Mouse (Mus musculus) lung, adult 2 months (tissue): ENCODE measurements around the gene St7. TPM values are rescaled to one million over a fixed set of nuclear protein-coding genes. Genes with fewer than 3 reads are reported as not detected.

ENCODE experiments used
- DNase-seq: peaks from one replicate; pipeline ENCODE4 v3.0.0; 2022
- H3K4me1 ChIP-seq: fragments of 200-500 bp; 2 replicates; pipeline ENCODE4 v1.6.1; 2011; ENCODE audit warnings: low read length; ENCODE audit not compliant: control insufficient read depth, insufficient read depth
- H3K4me3 ChIP-seq: fragments of 200-500 bp; replicated peaks from 2 replicates; pipeline ENCODE3; 2011; ENCODE audit warnings: low read depth, mild to moderate bottlenecking, control low read depth, low read length; ENCODE audit errors: extremely low read depth
- CTCF ChIP-seq: fragments of 200-500 bp; IDR thresholded peaks from 2 replicates; pipeline ENCODE4 v1.5.1; 2011; ENCODE audit warnings: mild to moderate bottlenecking, low read length, control low read depth; ENCODE audit not compliant: insufficient read depth
- POLR2A ChIP-seq: fragments of 200-500 bp; IDR thresholded peaks from 2 replicates; pipeline ENCODE4 v1.6.1; 2011; ENCODE audit warnings: low read depth, mild to moderate bottlenecking, control low read depth, low read length, borderline replicate concordance; ENCODE audit errors: extremely low read depth
- WGBS: fragments of 180-500 bp; shearing (Covaris S2); methylation state at CpG from one replicate; pipeline ENCODE4 v1.1.7; 2018; 5-methylcytosine and 5-hydroxymethylcytosine counted together
- polyA plus RNA-seq: library from polyadenylated mRNA; depleted of rRNA; stranded (reverse); fragments of >200 nt; gene quantifications from 2 replicates; pipeline ENCODE4 v1.2.3, GENCODE M21; 2012

St7 gene
- polyA plus RNA-seq, 1 experiment: 9.9 TPM

- TF ChIP-seq POLR2A (no peak), CTCF (no peak)
- Histone ChIP-seq H3K4me3 (no peak overlapping the region), H3K4me1 (no peaks in the 10 kb centered on the region)
- 48% methylated on average over 1 of the region's 1 CpGs for WGBS
- no peak for DNase-seq
These were observed 175.1 kb downstream of the St7 start for GRCm38 (mm10) chr6:17867796-17868195.

DNA sequence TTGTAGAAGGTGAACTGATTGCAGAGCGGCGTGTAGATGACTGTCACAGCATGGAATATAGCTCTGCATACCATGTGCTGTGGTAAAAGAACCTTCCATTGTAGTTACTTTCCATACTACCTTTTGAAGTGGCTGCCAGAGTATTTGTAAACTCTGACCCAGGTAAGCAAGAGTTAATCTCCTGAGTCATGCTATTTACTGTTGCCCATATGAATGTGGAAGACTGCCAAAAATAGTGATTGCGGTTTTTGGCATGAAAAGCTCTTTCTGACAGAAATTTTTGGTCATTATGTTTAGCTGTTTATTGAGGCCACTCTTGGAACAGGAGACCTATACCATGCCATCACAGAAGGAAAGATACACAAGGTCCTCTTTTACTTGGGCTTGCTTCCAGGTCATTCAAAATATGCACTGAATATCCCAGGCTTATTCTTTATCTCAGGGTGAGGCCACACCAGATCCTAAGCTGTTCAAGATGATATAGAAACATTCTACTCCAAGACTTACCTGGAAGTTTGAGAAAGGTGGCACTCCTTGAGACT, 179.2 kb downstream of the St7 start:
- H3K4me1 ChIP-seq: no peaks in the 10 kb centered on the region
- 69% methylated on average over 3 of the region's 3 CpGs for WGBS
- no peak for DNase-seq
- no peak for TF ChIP-seq POLR2A
- no peak for TF ChIP-seq CTCF
- no peak overlapping the region for H3K4me3 ChIP-seq

- Histone ChIP-seq H3K4me3 (no peak overlapping the region), H3K4me1 (no peaks in the 10 kb centered on the region)
- DNase-seq: no peak
- TF ChIP-seq POLR2A (no peak), CTCF (no peak)
- 63% methylated on average over 7 of the region's 7 CpGs for whole genome bisulfite sequencing
These were observed 182.9 kb downstream of the St7 start for GRCm38 (mm10) chr6:17875606-17876005.

GRCm38 (mm10) chr6:17876023-17876613, 183.4 kb downstream of the St7 start:
- DNase-seq: no peak

GRCm38 (mm10) chr6:17876670-17877179, 184.0 kb downstream of the St7 start:
- TF ChIP-seq CTCF (no peak), POLR2A (no peak)
- WGBS: 71% methylated on average over 7 of the region's 7 CpGs
- no peak overlapping the region for H3K4me3 ChIP-seq
- no peak for DNase-seq
- H3K4me1 ChIP-seq: no peaks in the 10 kb centered on the region

More at GRCm38 (mm10) chr6:17876023-17876613, 183.4 kb downstream of the St7 start:
- Histone ChIP-seq H3K4me1 (no peaks in the 10 kb centered on the region), H3K4me3 (no peak overlapping the region)
- TF ChIP-seq CTCF: no peak
- no peak for TF ChIP-seq POLR2A
- WGBS: 82% methylated on average over 3 of the region's 3 CpGs

GRCm38 (mm10) chr6:17882943-17883342, 190.2 kb downstream of the St7 start:
- no peak for DNase-seq
- TF ChIP-seq POLR2A: no peak
- TF ChIP-seq CTCF: no peak
- H3K4me1 ChIP-seq: no peaks in the 10 kb centered on the region
- H3K4me3 ChIP-seq: no peak overlapping the region

GRCm38 (mm10) chr6:17887765-17888164, 195.0 kb downstream of the St7 start:
- DNase-seq: no peak
- no peak overlapping the region for H3K4me3 ChIP-seq
- WGBS: 72% methylated on average over 6 of the region's 6 CpGs
- no peak for TF ChIP-seq CTCF
- TF ChIP-seq POLR2A: no peak
- H3K4me1 ChIP-seq: no peaks in the 10 kb centered on the region

- no peaks in the 10 kb centered on the region for H3K4me1 ChIP-seq
- TF ChIP-seq CTCF (no peak), POLR2A (no peak)
- H3K4me3 ChIP-seq: no peak overlapping the region
- DNase-seq: no peak
- WGBS: 84% methylated on average over 3 of the region's 3 CpGs
These were observed 202.8 kb downstream of the St7 start for GRCm38 (mm10) chr6:17895562-17895961.

- WGBS: 28% methylated on average over 1 of the region's 1 CpGs
- no peaks in the 10 kb centered on the region for H3K4me1 ChIP-seq
- H3K4me3 ChIP-seq: no peak overlapping the region
- no peak for TF ChIP-seq CTCF
- no peak for DNase-seq
These were observed 205.8 kb downstream of the St7 start for GRCm38 (mm10) chr6:17898539-17898938.

GRCm38 (mm10) chr6:17903355-17903754, 210.6 kb downstream of the St7 start:
- no peaks in the 10 kb centered on the region for H3K4me1 ChIP-seq
- no peak for TF ChIP-seq POLR2A
- TF ChIP-seq CTCF: no peak
- DNase-seq: no peak
- H3K4me3 ChIP-seq: no peak overlapping the region
- WGBS: 51% methylated on average over 3 of the region's 3 CpGs
